Mouse (Mus musculus): ENCODE results near the gene Peli1. TPM values are rescaled to one million over a fixed set of nuclear protein-coding genes. Genes with fewer than 3 reads are reported as not detected.
"Not testable (repeated sequence)": the region's sequence is repeated elsewhere in the genome, so short reads cannot be mapped to it uniquely, and the experiment has no call there.

Peli1 gene
- total and polyA plus RNA-seq, 3 experiments, result 15.2 to 18.4 (median 17.1) TPM

- no peak for DNase-seq
Observed at GRCm38 (mm10) chr11:21151672-21152071, 60.6 kb downstream of the Peli1 start.

GRCm38 (mm10) chr11:21153111-21153510, 62.0 kb downstream of the Peli1 start:
- no peak for DNase-seq

- DNase-seq, result no peak
Observed at GRCm38 (mm10) chr11:21157595-21157994, 66.5 kb downstream of the Peli1 start.

- no peak for DNase-seq
Observed at GRCm38 (mm10) chr11:21162093-21162492, 71.0 kb downstream of the Peli1 start.

GRCm38 (mm10) chr11:21163143-21163542, 72.1 kb downstream of the Peli1 start:
- DNase-seq, result no peak

GRCm38 (mm10) chr11:21163673-21164072, 72.6 kb downstream of the Peli1 start:
- no peak for DNase-seq

- DNase-seq, result no peak
Observed at GRCm38 (mm10) chr11:21164312-21164993, 73.4 kb downstream of the Peli1 start.

GRCm38 (mm10) chr11:21164994-21165560, 74.0 kb downstream of the Peli1 start:
- no peak for DNase-seq

- no peak for DNase-seq
Observed at GRCm38 (mm10) chr11:21166495-21167096, 75.5 kb downstream of the Peli1 start.

GRCm38 (mm10) chr11:21168828-21169607, 77.9 kb downstream of the Peli1 start:
- DNase-seq, result no peak

- DNase-seq, result not testable (repeated sequence)
Observed at GRCm38 (mm10) chr11:21169608-21169860, 78.4 kb downstream of the Peli1 start.

GRCm38 (mm10) chr11:21172281-21172680, 81.2 kb downstream of the Peli1 start:
- no peak for DNase-seq

GRCm38 (mm10) chr11:21173926-21174325, 82.8 kb downstream of the Peli1 start:
- no peak for DNase-seq

GRCm38 (mm10) chr11:21174396-21174795, 83.3 kb downstream of the Peli1 start:
- peak; percentile 55 for DNase-seq

GRCm38 (mm10) chr11:21175063-21175462, 84.0 kb downstream of the Peli1 start:
- no peak for DNase-seq

GRCm38 (mm10) chr11:21176491-21176890, 85.4 kb downstream of the Peli1 start:
- no peak for DNase-seq

- peak; percentile 42 for DNase-seq
Observed at GRCm38 (mm10) chr11:21178343-21178742, 87.3 kb downstream of the Peli1 start.

- DNase-seq, result no peak
Observed at GRCm38 (mm10) chr11:21178998-21179645, 88.0 kb downstream of the Peli1 start.

- DNase-seq, result not testable (repeated sequence)
Observed at GRCm38 (mm10) chr11:21179873-21180272, 88.8 kb downstream of the Peli1 start.

GRCm38 (mm10) chr11:21180650-21181049, 89.6 kb downstream of the Peli1 start:
- DNase-seq, result no peak

GRCm38 (mm10) chr11:21181616-21182015, 90.5 kb downstream of the Peli1 start:
- DNase-seq, result no peak

- no peak for DNase-seq
Observed at GRCm38 (mm10) chr11:21182709-21183108, 91.6 kb downstream of the Peli1 start.
